Mouse (Mus musculus) heart, embryonic 14.5 days (tissue): ENCODE results near the gene Btbd17. TPM values are rescaled to one million over a fixed set of nuclear protein-coding genes. Genes with fewer than 3 reads are reported as not detected.

Source experiments
- ATAC-seq: fragments of 200-750 bp; cut with Nextera tagmentation; 2 replicates; pipeline ENCODE4 v1.8.0; 2017; ENCODE audit warnings: low read depth, moderate TSS enrichment; ENCODE audit not compliant: insufficient number of reproducible peaks, insufficient read depth, low FRiP score
- H3K27ac ChIP-seq, 2 experiments: fragments of 200-500 bp in 1 of 2; fragments of 300-500 bp in 1 of 2; sonication (generic) in 1 of 2; replicated peaks in 1 of 2; 2 replicates each; pipeline ENCODE4 v1.5.1; 2012 to 2014; ENCODE audit warnings: low read depth in 2 of 2, low read length in 2 of 2, control low read depth in 1 of 2, mild to moderate bottlenecking in 1 of 2, mixed read lengths in 1 of 2; ENCODE audit not compliant: control insufficient read depth in 1 of 2, insufficient read depth in 1 of 2
- H3K27me3 ChIP-seq: fragments of 300-500 bp; sonication (generic); 2 replicates; pipeline ENCODE4 v1.6.1; 2014; ENCODE audit warnings: mild to moderate bottlenecking, low read length, control low read depth; ENCODE audit not compliant: control insufficient read depth, insufficient read depth
- H3K36me3 ChIP-seq: fragments of 300-500 bp; sonication (generic); 2 replicates; pipeline ENCODE4 v1.6.1; 2014; ENCODE audit warnings: mild to moderate bottlenecking, control low read depth, low read length, mixed read lengths; ENCODE audit not compliant: control insufficient read depth, insufficient read depth
- H3K4me1 ChIP-seq, 2 experiments: fragments of 200-500 bp in 1 of 2; fragments of 300-500 bp in 1 of 2; sonication (generic) in 1 of 2; 2 replicates each; pipeline ENCODE4 v1.6.1; 2012 to 2014; ENCODE audit warnings: low read length in 2 of 2, control low read depth in 1 of 2, mixed read lengths in 1 of 2; ENCODE audit not compliant: control insufficient read depth in 2 of 2, insufficient read depth in 2 of 2
- H3K4me2 ChIP-seq: fragments of 300-500 bp; sonication (generic); 2 replicates; pipeline ENCODE4 v1.6.1; 2014; ENCODE audit warnings: mild to moderate bottlenecking, low read length
- H3K4me3 ChIP-seq, 2 experiments: fragments of 200-500 bp in 1 of 2; fragments of 300-500 bp in 1 of 2; sonication (generic) in 1 of 2; 2 replicates each; pipeline ENCODE4 v1.5.1; 2012 to 2014; ENCODE audit warnings: low read length in 2 of 2, mild to moderate bottlenecking in 2 of 2, control low read depth in 1 of 2, low read depth in 1 of 2, moderate library complexity in 1 of 2; ENCODE audit not compliant: control insufficient read depth in 1 of 2, insufficient read depth in 1 of 2
- H3K9ac ChIP-seq: fragments of 300-500 bp; sonication (generic); 2 replicates; pipeline ENCODE4 v1.6.1; 2014; ENCODE audit warnings: mild to moderate bottlenecking, low read length
- H3K9me3 ChIP-seq: fragments of 300-500 bp; sonication (generic); 2 replicates; pipeline ENCODE4 v1.6.1; 2016; ENCODE audit warnings: low read length, control low read depth; ENCODE audit not compliant: control insufficient read depth
- whole genome bisulfite sequencing: fragments of 180-500 bp; shearing (Covaris S2); extraction: QIAGEN DNeasy Blood & Tissue Kit; methylation state at CpG from one replicate; pipeline ENCODE4 v1.1.7; 2014; 5-methylcytosine and 5-hydroxymethylcytosine counted together
- polyA plus RNA-seq: library from polyadenylated mRNA; unstranded; fragments of >200 nt; fragmentation: Nextera tagmentation; extraction: Ambion mirVana; gene quantifications from 2 replicates; pipeline ENCODE4 v1.2.1, GENCODE M21; 2014

The Btbd17 gene
- polyA plus RNA-seq, 1 experiment from 2014 or later: not detected

GRCm38 (mm10) chr11:114764820-114765818 is 30.6 kb downstream of the Btbd17 start, which contains the start of gene Kif19a:
Gene Kif19a (plus strand): TSS chr11:114765388.
- Histone ChIP-seq H3K9me3 (no peaks in the 10 kb centered on the region), H3K4me2 (peak within 1 kb of the TSS; percentile 82), H3K27me3 (peaks cover 24% of the 10 kb centered on the region), H3K4me3 (peak within 1 kb of the TSS; percentile 46 to 48), H3K9ac (peak within 1 kb of the TSS; percentile 49; the same call in 1 of the 2 replicates), H3K27ac (no peak within 1 kb of the TSS), H3K36me3 (no peaks in the 10 kb centered on the region), H3K4me1 (peaks cover 7% of the 10 kb centered on the region in 2 experiments; a peak in 2 of 4 replicates)
- WGBS: 3% methylated on average over 47 of the region's 51 CpGs
- ATAC-seq: peak; percentile 31; the same call in 1 of the 2 replicates

GRCm38 (mm10) chr11:114747564-114748138 is 48.1 kb downstream of the Btbd17 start:
- H3K4me2 ChIP-seq: no peak overlapping the region
- 80% methylated on average over 12 of the region's 12 CpGs for WGBS
- H3K27ac ChIP-seq: no peak overlapping the region
- no peak for ATAC-seq
- H3K27me3 ChIP-seq: no peaks in the 10 kb centered on the region
- H3K4me3 ChIP-seq: no peak overlapping the region
- no peaks in the 10 kb centered on the region for H3K36me3 ChIP-seq
- H3K9me3 ChIP-seq: no peaks in the 10 kb centered on the region
- H3K4me1 ChIP-seq: peaks cover 0 to 2% of the 10 kb centered on the region in 2 experiments; a peak in 1 of 4 replicates
- H3K9ac ChIP-seq: no peak overlapping the region

- Histone ChIP-seq H3K27me3 (no peaks in the 10 kb centered on the region), H3K4me3 (no peak overlapping the region), H3K4me1 (peaks cover 6 to 8% of the 10 kb centered on the region in 2 experiments; a peak in 3 of 4 replicates), H3K27ac (no peak overlapping the region), H3K4me2 (peak overlapping the region; percentile 49), H3K9me3 (no peaks in the 10 kb centered on the region), H3K36me3 (no peaks in the 10 kb centered on the region), H3K9ac (peak overlapping the region; percentile 51; the same call in 1 of the 2 replicates)
- peak; percentile 58; the same call in 1 of the 2 replicates for ATAC-seq
- 0% methylated on average over 12 of the region's 12 CpGs for WGBS
Observed at GRCm38 (mm10) chr11:114745134-114745533, 50.6 kb downstream of the Btbd17 start.

- Histone ChIP-seq H3K4me3 (no peak overlapping the region), H3K4me2 (no peak overlapping the region), H3K36me3 (no peaks in the 10 kb centered on the region), H3K27ac (no peak overlapping the region), H3K4me1 (peaks cover 9% of the 10 kb centered on the region in 2 experiments; a peak in 3 of 4 replicates), H3K9ac (no peak overlapping the region), H3K27me3 (no peaks in the 10 kb centered on the region), H3K9me3 (no peaks in the 10 kb centered on the region)
- 63% methylated on average over 6 of the region's 6 CpGs for WGBS
- no peak for ATAC-seq
Observed at GRCm38 (mm10) chr11:114741451-114741850, 54.3 kb downstream of the Btbd17 start.

Other genes starting within 250 kb of the Btbd17 start
- gene Rpl38, start 127.4 kb downstream of the Btbd17 start, polyA plus RNA-seq: 703 and 745 TPM in 2 replicates
- 7.9 and 8.6 TPM in 2 replicates for gene Ttyh2, start 120.5 kb downstream of the Btbd17 start, polyA plus RNA-seq
- 0.35 TPM in 1 of 2 replicates, not detected in the other for gene Dnaic2, start 68.5 kb downstream of the Btbd17 start, polyA plus RNA-seq
- 0.16 and 0.28 TPM in 2 replicates for gene Kif19a, start 30.6 kb downstream of the Btbd17 start, polyA plus RNA-seq
- gene Gpr142, start 3.0 kb upstream of the Btbd17 start, polyA plus RNA-seq: not detected in 2 replicates
- 15.2 and 18.0 TPM in 2 replicates for gene Gprc5c, start 55.2 kb upstream of the Btbd17 start, polyA plus RNA-seq
- gene Cd300a, start 94.1 kb upstream of the Btbd17 start, polyA plus RNA-seq: 1.1 and 1.4 TPM in 2 replicates
- 0.39 and 0.54 TPM in 2 replicates for gene Cd300lb, start 138.4 kb upstream of the Btbd17 start, polyA plus RNA-seq
- gene Cd300c, start 173.2 kb upstream of the Btbd17 start, polyA plus RNA-seq: not detected in 2 replicates
- gene Cd300ld, start 194.0 kb upstream of the Btbd17 start, polyA plus RNA-seq: 0.36 and 0.46 TPM in 2 replicates
- 4.1 and 4.2 TPM in 2 replicates for gene Cd300c2, start 205.9 kb upstream of the Btbd17 start, polyA plus RNA-seq
- not detected in 2 replicates for gene Cd300ld2, start 220.2 kb upstream of the Btbd17 start, polyA plus RNA-seq
- not detected in 2 replicates for gene Cd300ld4, start 231.1 kb upstream of the Btbd17 start, polyA plus RNA-seq
- not detected in 2 replicates for gene Cd300ld5, start 241.8 kb upstream of the Btbd17 start, polyA plus RNA-seq